Mouse (Mus musculus) kidney, embryonic 14.5 days (tissue): ENCODE measurements around the gene Tmem132e. TPM values are rescaled to one million over a fixed set of nuclear protein-coding genes. Genes with fewer than 3 reads are reported as not detected.

Experiments used
- ATAC-seq: fragments of 200-750 bp; cut with Nextera tagmentation; 2 replicates; pipeline ENCODE4 v1.8.0; 2017; ENCODE audit warnings: moderate number of reproducible peaks, mild to moderate bottlenecking, moderate TSS enrichment, moderate library complexity; ENCODE audit not compliant: low FRiP score, low TSS enrichment
- H3K27ac ChIP-seq: fragments of 300-500 bp; sonication (generic); 2 replicates; pipeline ENCODE4 v1.5.1; 2014; ENCODE audit warnings: low read depth, mild to moderate bottlenecking, low read length, moderate library complexity, mixed read lengths
- H3K27me3 ChIP-seq: fragments of 300-500 bp; sonication (generic); 2 replicates; pipeline ENCODE4 v1.6.1; 2014; ENCODE audit warnings: mild to moderate bottlenecking, low read length; ENCODE audit not compliant: control insufficient read depth, insufficient read depth
- H3K36me3 ChIP-seq: fragments of 300-500 bp; sonication (generic); 2 replicates; pipeline ENCODE4 v1.6.1; 2014; ENCODE audit warnings: low read length, mixed read lengths; ENCODE audit not compliant: control insufficient read depth, insufficient read depth
- H3K4me1 ChIP-seq: fragments of 300-500 bp; sonication (generic); 2 replicates; pipeline ENCODE4 v1.6.1; 2014; ENCODE audit warnings: low read length, mixed read lengths; ENCODE audit not compliant: control insufficient read depth, insufficient read depth
- H3K4me2 ChIP-seq: fragments of 300-500 bp; sonication (generic); replicated peaks from 2 replicates; pipeline ENCODE4 v1.6.1; 2014; ENCODE audit warnings: low read depth, mild to moderate bottlenecking, low read length
- H3K4me3 ChIP-seq: fragments of 300-500 bp; sonication (generic); 2 replicates; pipeline ENCODE4 v1.5.1; 2014; ENCODE audit warnings: mild to moderate bottlenecking, low read length
- H3K9ac ChIP-seq: fragments of 300-500 bp; sonication (generic); 2 replicates; pipeline ENCODE4 v1.6.1; 2014; ENCODE audit warnings: low read depth, mild to moderate bottlenecking, low read length, moderate library complexity
- H3K9me3 ChIP-seq: fragments of 300-500 bp; sonication (generic); 2 replicates; pipeline ENCODE4 v1.6.1; 2016; ENCODE audit warnings: low read length; ENCODE audit not compliant: control insufficient read depth
- WGBS: fragments of 180-500 bp; shearing (Covaris S2); extraction: QIAGEN DNeasy Blood & Tissue Kit; methylation state at CpG from one replicate; pipeline ENCODE4 v1.1.7; 2014; 5-methylcytosine and 5-hydroxymethylcytosine counted together
- polyA plus RNA-seq: library from polyadenylated mRNA; unstranded; fragments of >200 nt; fragmentation: Nextera tagmentation; extraction: Ambion mirVana; gene quantifications from 2 replicates; pipeline ENCODE4 v1.2.1, GENCODE M21; 2014

Gene Tmem132e
- polyA plus RNA-seq, 1 experiment from 2014 or later = 0.37 TPM

- no peak overlapping the region for H3K9ac ChIP-seq
- no peak for ATAC-seq
- H3K4me1 ChIP-seq = peaks cover 16% of the 10 kb centered on the region; the same call in 1 of the 2 replicates
- H3K9me3 ChIP-seq = no peaks in the 10 kb centered on the region
- 46% methylated on average over 8 of the region's 9 CpGs for WGBS
- H3K36me3 ChIP-seq = no peaks in the 10 kb centered on the region
- no peak overlapping the region for H3K27ac ChIP-seq
- H3K4me2 ChIP-seq = no peak overlapping the region
- no peak overlapping the region for H3K4me3 ChIP-seq
- H3K27me3 ChIP-seq = no peaks in the 10 kb centered on the region
These were observed 29.8 kb downstream of the Tmem132e start for GRCm38 (mm10) chr11:82418337-82419041.

GRCm38 (mm10) chr11:82421909-82422308, 33.2 kb downstream of the Tmem132e start:
- Histone ChIP-seq H3K27ac (no peak overlapping the region), H3K4me2 (no peak overlapping the region), H3K9ac (no peak overlapping the region), H3K9me3 (no peaks in the 10 kb centered on the region), H3K27me3 (no peaks in the 10 kb centered on the region), H3K36me3 (no peaks in the 10 kb centered on the region), H3K4me3 (no peak overlapping the region), H3K4me1 (no peaks in the 10 kb centered on the region)
- no peak for ATAC-seq
- WGBS = 60% methylated on average over 5 of the region's 5 CpGs

DNA sequence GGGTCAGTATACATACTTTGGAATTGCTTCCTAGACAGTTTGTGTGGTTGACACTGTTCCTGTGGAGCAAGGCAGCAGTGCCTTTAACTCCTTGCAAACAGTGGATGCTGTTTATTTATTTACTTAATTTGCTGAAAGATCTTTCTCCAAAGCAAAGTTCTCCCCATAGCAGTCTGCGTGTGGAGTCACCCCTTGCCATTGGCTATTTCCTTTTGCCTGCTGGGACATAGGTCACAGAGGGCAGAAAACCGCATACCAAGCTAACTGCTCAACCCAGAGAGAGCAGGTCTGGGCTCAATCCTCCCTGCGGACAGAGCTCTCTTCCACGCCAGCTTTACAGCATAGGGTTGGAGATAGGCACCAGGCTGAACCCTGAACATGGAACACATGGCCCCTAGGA, 34.8 kb downstream of the Tmem132e start:
- Histone ChIP-seq H3K27ac (no peak overlapping the region), H3K4me1 (no peaks in the 10 kb centered on the region), H3K4me2 (no peak overlapping the region), H3K9ac (no peak overlapping the region), H3K27me3 (no peaks in the 10 kb centered on the region), H3K9me3 (no peaks in the 10 kb centered on the region), H3K36me3 (no peaks in the 10 kb centered on the region), H3K4me3 (no peak overlapping the region)
- ATAC-seq = no peak
- WGBS = 30% methylated on average over 4 of the region's 4 CpGs

DNA sequence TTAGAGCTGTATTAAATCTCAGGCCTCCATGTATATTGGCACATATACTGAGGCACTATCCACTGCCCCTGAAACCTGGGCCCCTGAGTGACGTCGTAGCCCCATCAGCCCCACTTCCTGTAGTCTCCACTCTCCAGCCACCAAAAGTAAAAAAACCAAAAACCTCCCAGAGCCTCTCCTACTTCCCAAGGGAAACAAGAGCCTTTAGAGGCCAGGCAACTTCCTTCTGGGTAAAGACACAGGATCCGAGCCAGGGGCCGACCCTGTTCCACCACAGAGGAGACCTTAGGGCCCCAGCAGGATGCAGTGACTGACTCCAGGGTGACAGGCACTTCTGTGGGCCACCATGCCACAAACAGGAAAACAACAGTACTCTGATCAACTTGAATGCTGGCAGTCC, 40.1 kb downstream of the Tmem132e start:
- no peaks in the 10 kb centered on the region for H3K4me1 ChIP-seq
- no peaks in the 10 kb centered on the region for H3K9me3 ChIP-seq
- no peak for ATAC-seq
- 45% methylated on average over 4 of the region's 4 CpGs for WGBS
- no peak overlapping the region for H3K27ac ChIP-seq
- H3K9ac ChIP-seq = no peak overlapping the region
- no peaks in the 10 kb centered on the region for H3K36me3 ChIP-seq
- no peak overlapping the region for H3K4me3 ChIP-seq
- H3K4me2 ChIP-seq = no peak overlapping the region
- peaks cover 21% of the 10 kb centered on the region for H3K27me3 ChIP-seq

DNA sequence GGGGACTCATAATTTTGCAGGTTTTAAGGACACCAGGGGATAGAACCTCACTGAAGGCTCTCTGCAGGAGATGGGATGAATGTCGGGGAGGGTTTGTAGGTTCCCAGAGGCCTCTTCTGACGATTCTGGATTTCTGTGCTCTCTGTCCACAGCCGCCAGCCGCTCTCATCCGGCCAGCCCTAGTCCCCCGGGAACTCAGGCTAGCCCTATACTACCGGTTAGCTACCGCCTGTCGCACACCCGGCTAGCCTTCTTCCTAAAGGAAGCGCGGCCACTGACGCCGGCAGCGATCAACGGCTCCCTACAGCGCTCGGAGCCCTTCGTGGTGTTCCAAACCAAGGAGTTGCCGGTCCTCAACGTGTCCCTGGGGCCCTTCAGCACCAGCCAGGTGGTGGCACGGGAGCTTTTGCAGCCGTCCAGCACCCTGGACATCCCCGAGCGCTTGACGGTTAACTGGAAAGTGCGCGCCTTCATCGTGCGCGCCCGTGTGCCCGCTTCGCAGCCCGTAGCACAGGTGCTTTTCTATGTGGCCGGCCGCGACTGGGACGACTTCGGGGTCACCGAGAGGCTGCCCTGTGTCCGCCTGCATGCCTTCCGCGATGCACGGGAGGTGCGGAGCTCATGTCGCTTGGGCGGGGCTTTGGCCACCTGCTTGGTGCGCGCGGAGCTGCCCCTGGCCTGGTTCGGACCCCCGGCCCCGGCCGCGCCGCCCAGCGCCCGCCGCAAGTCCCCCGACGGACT, 45.6 kb downstream of the Tmem132e start:
- whole genome bisulfite sequencing = 2% methylated on average over 59 of the region's 62 CpGs
- peaks cover 60% of the 10 kb centered on the region for H3K27me3 ChIP-seq
- H3K4me1 ChIP-seq = no peaks in the 10 kb centered on the region
- no peak overlapping the region for H3K9ac ChIP-seq
- H3K4me3 ChIP-seq = peak overlapping the region; percentile 34
- ATAC-seq = no peak
- H3K27ac ChIP-seq = no peak overlapping the region
- H3K36me3 ChIP-seq = no peaks in the 10 kb centered on the region
- H3K4me2 ChIP-seq = peak overlapping the region; percentile 59
- H3K9me3 ChIP-seq = no peaks in the 10 kb centered on the region

GRCm38 (mm10) chr11:82434832-82435182, 46.1 kb downstream of the Tmem132e start:
- Histone ChIP-seq H3K4me2 (peak overlapping the region; percentile 59), H3K4me3 (peak overlapping the region; percentile 34), H3K27me3 (peaks cover 60% of the 10 kb centered on the region), H3K9ac (no peak overlapping the region), H3K4me1 (no peaks in the 10 kb centered on the region), H3K27ac (no peak overlapping the region), H3K9me3 (no peaks in the 10 kb centered on the region), H3K36me3 (no peaks in the 10 kb centered on the region)
- WGBS = 3% methylated on average over 33 of the region's 36 CpGs
- 0 out of 2 replicates have a peak, but pooled peaks have one; percentile 43 for ATAC-seq

DNA sequence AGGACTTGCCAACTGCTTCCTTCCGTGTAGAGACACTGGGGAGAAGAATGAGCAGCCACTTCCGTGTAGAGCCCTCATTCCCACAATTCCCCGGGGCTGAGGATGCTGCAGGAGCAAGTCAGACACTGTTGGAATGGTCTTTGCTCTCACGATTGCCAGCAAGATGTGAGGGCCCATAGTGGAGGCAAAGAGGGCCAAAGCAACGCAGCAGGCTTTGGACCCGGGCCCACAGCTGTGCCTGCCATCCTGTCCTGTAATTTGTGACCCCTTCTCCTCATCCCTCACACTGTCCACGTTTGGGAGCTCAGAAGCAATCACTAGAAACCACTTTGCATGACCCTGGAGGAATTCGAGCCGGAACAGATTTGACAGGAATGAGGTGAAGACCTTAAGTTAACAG, 59.8 kb downstream of the Tmem132e start:
- H3K9ac ChIP-seq = no peak overlapping the region
- no peak overlapping the region for H3K4me2 ChIP-seq
- peaks cover 2% of the 10 kb centered on the region; the same call in 1 of the 2 replicates for H3K27me3 ChIP-seq
- no peak overlapping the region for H3K27ac ChIP-seq
- WGBS = 53% methylated on average over 9 of the region's 9 CpGs
- H3K9me3 ChIP-seq = no peaks in the 10 kb centered on the region
- no peak for ATAC-seq
- H3K4me1 ChIP-seq = no peaks in the 10 kb centered on the region; the same call in 1 of the 2 replicates
- no peak overlapping the region for H3K4me3 ChIP-seq
- H3K36me3 ChIP-seq = no peaks in the 10 kb centered on the region

- Histone ChIP-seq H3K36me3 (no peaks in the 10 kb centered on the region), H3K4me1 (no peaks in the 10 kb centered on the region; the same call in 1 of the 2 replicates), H3K27ac (no peak overlapping the region), H3K9ac (no peak overlapping the region), H3K9me3 (no peaks in the 10 kb centered on the region), H3K4me2 (no peak overlapping the region), H3K27me3 (no peaks in the 10 kb centered on the region), H3K4me3 (no peak overlapping the region)
- no peak for ATAC-seq
- 53% methylated on average over 5 of the region's 5 CpGs for WGBS
These were observed 63.8 kb downstream of the Tmem132e start for GRCm38 (mm10) chr11:82452516-82452915.

DNA sequence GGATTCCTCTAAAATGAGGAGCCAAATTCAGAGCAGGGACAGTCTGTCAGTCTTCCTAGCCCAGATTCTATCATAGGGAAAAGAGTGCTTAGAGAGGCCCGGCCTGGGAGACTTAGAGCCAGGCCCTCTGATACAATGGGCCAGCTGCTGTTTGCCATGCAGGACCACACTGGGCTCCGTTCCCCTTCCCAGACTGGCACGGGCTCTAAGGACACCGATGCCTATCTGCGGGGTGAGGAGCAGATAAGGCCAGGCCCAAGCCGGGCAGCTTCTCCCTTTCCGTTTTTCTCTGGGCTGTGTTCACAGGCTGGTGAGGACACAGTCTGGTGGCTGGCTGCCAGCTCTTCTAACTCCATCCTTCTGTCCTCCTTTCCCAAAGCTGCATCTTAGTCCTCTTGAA, 64.5 kb downstream of the Tmem132e start:
- Histone ChIP-seq H3K36me3 (no peaks in the 10 kb centered on the region), H3K9ac (no peak overlapping the region), H3K4me3 (no peak overlapping the region), H3K4me2 (no peak overlapping the region), H3K4me1 (no peaks in the 10 kb centered on the region; the same call in 1 of the 2 replicates), H3K27me3 (no peaks in the 10 kb centered on the region), H3K9me3 (no peaks in the 10 kb centered on the region), H3K27ac (no peak overlapping the region)
- 85% methylated on average over 7 of the region's 7 CpGs for WGBS
- ATAC-seq = no peak
